Mouse (Mus musculus) cortical plate, adult 2 months (tissue): ENCODE measurements around the gene Exoc4.

Experiments
- CTCF ChIP-seq: fragments of 200-500 bp; IDR thresholded peaks from 2 replicates; pipeline ENCODE4 v1.5.1; 2011; ENCODE audit warnings: mild to moderate bottlenecking, control low read depth, low read length; ENCODE audit not compliant: insufficient read depth; ENCODE audit errors: extremely low read depth
- POLR2A ChIP-seq: fragments of 200-500 bp; IDR thresholded peaks from 2 replicates; pipeline ENCODE4 v1.6.1; 2011; ENCODE audit warnings: mild to moderate bottlenecking, low read length, control low read depth; ENCODE audit not compliant: insufficient read depth; ENCODE audit errors: extremely low read depth

DNA sequence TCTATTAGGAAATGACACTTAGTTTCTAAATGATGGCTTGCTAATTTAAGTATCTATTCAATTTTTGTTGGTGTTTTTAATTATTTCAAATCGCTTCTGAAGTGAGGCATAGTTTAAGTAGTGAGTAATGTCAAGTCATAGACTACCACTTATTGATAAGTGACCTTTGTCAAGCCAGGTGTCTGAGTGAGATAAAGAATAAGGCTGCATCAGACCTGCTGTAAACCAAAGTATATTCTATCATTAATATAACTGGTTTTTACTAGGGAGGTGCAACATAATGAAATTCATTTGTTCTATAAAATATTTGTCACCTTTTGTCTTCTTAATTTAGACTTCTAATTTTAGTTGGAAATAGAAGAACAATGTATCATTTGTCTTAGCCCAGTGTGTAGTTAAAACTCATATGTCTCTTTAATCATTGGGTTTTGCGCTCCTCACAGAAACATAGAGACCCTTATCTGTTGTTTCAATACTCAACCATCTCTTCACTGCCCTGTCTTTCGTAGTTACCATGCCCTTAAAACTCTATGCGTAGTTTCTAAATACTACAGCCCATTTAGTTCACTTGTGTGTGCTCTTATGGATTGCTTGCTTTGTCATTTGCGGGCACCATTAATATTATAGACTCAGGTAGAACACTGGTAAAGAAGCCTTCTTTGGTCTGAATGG lies 217.4 kb downstream of the Exoc4 start:
- TF ChIP-seq CTCF (no peak), POLR2A (no peak)
